Mouse (Mus musculus) kidney, adult 2 months (tissue): ENCODE measurements around the gene Nhlh2.

Experiments used
- CTCF ChIP-seq: fragments of 200-500 bp; conservative IDR thresholded peaks from 2 replicates; pipeline ENCODE4 v1.5.1; 2011; ENCODE audit warnings: low read depth, mild to moderate bottlenecking, control low read depth, low read length, moderate library complexity, mixed read lengths; ENCODE audit not compliant: insufficient read depth, insufficient read length
- POLR2A ChIP-seq: fragments of 200-500 bp; IDR thresholded peaks from one replicate; pipeline ENCODE4 v1.6.1; 2011; ENCODE audit warnings: low read depth, low read length, control low read depth

- peak; percentile 64 for TF ChIP-seq CTCF
- TF ChIP-seq POLR2A: no peak
Observed at GRCm38 (mm10) chr3:102027880-102028279, 18.0 kb downstream of the Nhlh2 start.
